Mouse (Mus musculus): ENCODE results near the gene Rgs7bp.

The Rgs7bp gene

GRCm38 (mm10) chr13:105054181-105054940 is at the start of gene Rgs7bp:
Rgs7bp (minus strand) TSS chr13:105054930.
- DNase-seq, result peak; percentile 55

DNA sequence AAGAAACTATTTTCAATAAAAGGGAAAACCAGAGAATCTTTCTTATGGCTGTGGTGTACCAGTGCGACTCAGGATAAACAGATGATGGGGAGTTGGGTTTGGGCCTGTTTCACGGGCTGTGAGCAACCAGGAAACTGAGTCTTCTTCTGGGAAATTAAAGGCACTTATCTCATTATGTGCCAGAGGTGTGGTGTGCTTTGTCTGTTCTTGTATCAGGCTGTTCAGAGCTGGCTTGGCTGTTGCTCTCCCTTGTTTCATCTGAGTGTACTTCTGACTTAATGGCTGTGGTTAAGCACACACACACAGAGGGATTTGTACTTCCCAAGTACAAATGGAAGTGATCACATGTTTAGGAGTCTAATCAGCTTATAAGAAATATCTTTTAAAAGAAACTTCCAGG is 49.7 kb upstream of the Rgs7bp start:
- no peak for DNase-seq

DNA sequence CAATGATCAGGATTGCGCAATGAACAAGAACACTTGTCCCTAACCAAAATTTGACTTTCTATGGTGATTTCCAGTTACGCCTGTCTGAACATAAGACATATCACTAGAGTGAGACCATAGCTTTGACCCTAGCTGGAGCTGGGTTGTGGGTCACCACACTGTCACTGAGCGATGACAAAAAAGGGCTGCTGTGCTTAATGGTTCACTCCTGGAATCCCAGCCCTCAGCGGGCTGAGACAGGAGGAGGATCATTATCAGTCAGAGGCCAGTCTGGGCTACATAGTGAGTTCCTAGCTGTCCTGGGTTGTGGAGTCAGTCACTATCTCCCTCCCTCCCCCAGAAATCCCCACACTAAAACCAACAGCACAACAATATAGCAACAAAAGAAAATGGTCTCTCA is 46.0 kb upstream of the Rgs7bp start:
- DNase-seq, result no peak

DNA sequence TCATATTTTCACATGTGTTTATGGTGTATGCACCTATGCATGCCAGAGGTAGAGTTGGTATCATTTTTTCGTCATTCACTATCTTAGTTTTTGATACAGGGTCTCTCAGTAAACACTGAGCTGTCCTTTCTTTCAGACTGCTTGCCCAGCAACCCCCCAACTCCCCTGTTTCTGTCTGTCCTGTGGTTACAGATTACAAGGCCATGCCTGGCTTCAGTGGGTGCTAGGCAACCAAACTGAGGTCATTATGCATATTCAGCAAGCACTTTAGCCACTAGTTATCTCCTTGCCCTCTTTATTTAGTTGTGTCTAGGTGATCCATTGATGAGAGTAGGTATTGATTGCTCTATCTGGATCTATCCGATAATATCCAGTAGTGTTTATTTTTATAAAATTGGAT is 41.6 kb upstream of the Rgs7bp start:
- no peak for DNase-seq

- DNase-seq, result no peak
Measured at GRCm38 (mm10) chr13:105089276-105089675, 34.5 kb upstream of the Rgs7bp start.

GRCm38 (mm10) chr13:105081862-105082261 is 27.1 kb upstream of the Rgs7bp start, which contains the start of gene 4933425L06Rik:
4933425L06Rik (plus strand) TSS chr13:105082122.
- no peak for DNase-seq

- no peak for DNase-seq
Measured at GRCm38 (mm10) chr13:105066890-105067845, 12.4 kb upstream of the Rgs7bp start.

GRCm38 (mm10) chr13:105066119-105066518 is 11.4 kb upstream of the Rgs7bp start:
- no peak for DNase-seq

- peak; percentile 7 for DNase-seq
Measured at GRCm38 (mm10) chr13:105055374-105055773, 644 bp upstream of the Rgs7bp start.

DNA sequence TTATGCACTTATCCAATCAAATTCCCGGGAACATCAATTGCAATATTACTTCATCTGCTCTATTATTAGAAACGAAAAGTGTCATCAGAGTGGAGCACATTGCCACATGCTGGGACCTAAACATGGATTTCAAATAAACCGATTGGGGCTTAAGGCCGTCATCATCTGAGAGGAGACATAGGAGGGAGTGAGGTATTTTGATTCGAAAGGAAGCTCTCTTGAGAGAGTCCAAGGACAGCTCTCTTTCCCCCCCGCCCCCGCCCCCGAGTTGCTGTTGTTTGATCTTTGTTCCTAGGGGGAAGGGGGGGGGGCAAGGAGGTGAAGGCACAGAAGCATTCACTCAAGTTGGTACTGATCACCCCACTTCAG is 195 bp upstream of the Rgs7bp start:
- DNase-seq, result no peak

DNA sequence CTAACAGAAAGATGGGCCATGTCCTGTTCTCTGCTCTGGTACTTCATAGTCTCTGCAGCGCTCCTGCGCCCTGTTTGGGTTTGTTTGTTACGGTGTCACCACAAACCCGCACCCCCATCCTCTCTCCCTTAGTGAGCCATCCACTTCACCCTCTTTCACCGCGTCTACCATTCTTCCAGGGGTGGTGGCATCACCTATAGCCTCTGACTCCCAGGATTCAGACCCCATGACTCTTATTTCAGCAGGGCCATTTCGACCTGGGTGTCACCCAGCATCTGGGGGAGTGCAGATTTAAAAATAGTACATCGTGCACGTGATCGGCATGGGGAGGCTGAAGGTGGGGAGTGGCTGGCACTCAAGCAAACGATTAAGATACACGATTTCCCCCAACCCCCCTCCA is 1.1 kb downstream of the Rgs7bp start:
- no peak for DNase-seq

DNA sequence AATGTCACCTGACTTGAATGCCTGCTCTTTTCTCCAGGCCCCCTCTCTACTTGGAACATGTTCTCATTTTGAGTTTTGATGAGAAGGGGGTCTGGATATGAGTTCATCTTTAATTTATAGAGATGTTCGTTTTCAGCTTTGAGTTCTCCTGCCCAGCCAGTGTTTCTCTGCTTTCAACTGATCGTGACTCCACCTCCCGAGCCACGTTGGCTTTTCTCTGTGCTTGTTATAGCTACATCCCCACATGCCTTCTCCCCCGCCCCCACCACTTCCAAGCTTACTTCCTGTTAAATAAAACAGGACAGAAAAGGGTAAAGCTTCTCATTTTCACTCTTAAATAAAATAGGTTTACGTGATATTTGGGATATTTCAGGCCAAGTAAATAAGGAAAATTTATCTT is 3.3 kb downstream of the Rgs7bp start:
- no peak for DNase-seq

DNA sequence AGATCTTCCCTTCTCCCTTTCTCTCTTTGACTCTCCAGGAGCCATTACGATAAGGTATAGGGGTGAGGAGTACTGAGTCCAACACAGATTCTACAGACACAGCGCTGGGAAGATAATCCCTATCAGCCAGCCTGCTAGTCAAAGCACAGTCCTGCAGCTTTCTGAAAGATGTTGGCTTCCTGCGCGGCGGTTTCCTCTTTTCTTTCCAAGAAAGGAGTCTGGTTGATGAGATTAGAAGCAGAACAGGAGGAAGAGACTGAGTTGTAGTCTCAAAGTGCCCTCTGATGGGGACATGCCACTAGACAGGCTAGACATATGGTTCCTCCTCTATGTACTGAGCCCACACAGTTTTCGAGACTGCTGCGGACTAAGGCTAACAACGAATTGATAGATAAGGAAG is 6.1 kb downstream of the Rgs7bp start:
- no peak for DNase-seq

DNA sequence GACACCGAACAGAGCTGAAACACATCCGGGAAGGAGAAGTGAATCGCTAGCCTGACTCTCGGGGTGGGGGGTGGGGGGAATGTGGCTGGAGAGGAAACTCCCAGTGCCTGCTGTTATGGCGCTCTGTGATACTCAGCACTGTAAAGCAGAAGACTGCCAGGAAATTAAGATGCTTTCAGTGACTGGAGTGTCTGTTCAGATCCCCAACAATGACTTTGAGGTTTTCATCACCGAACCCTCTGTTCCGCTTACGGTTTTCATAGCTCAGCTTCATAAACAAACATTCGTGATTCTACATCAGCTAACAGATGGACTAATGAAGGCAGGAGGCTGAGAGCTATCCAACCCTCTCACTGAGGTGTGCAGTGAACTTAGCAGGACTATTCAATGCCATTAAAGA is 7.4 kb downstream of the Rgs7bp start:
- DNase-seq, result no peak

GRCm38 (mm10) chr13:105043882-105044281 is 10.8 kb downstream of the Rgs7bp start:
- no peak for DNase-seq

DNA sequence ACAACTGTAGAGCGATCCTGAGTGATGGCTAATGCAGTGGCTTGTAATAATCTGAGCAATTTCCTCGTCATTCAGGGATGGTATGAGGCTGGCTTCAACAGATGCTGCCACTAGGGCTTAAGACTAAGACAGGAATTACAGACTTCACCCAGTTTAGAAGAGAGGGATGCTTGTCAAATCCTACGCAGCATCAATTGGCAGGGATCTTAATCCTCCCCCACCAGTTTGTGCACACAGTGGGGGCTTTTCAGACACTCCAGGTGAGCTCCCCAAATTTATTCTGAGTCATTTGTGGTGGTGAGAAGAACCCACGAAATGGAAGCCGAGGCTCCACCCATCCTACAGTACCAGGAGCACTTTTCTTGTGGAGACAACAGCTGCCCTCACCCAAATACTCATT is 16.4 kb downstream of the Rgs7bp start:
- no peak for DNase-seq

- no peak for DNase-seq
Measured at GRCm38 (mm10) chr13:105037816-105038215, 16.9 kb downstream of the Rgs7bp start.

DNA sequence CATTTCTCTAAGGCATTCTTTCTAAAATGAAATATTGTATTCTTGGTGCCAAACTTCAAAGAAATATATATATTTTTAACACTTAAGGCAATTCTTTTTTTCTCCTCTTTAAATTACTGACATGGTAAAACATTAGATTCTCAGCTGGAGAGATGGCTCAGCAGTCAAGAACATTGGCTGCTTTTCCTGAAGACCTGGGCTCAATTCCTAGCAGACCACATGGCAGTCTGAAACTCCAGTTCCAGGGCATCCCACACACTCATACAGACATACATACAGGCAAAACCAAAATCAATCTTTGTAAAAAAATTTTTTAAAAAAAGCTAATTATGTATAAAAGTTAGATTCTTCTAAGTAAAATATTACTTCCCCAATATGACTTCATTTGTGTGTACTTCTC is 22.8 kb downstream of the Rgs7bp start:
- DNase-seq, result no peak

DNA sequence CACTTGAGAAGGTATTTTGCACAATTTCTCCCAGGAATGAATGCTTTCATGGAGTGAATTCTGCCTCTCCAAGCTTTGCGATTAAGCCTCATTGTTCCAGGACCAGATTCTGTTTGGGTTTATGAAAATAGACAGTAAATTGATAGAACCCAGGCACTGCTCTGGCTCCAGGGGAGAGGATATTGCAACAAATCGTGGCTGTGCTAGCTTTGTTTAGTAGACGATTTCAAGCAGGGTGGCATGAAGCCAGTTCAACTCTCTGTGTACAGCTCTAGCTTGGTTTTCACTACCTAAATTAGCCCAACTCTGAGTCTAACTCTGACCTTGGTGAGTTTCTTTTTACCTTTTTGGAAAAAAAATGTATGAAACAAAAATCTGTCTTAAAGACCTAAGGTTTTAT is 26.5 kb downstream of the Rgs7bp start:
- no peak for DNase-seq

DNA sequence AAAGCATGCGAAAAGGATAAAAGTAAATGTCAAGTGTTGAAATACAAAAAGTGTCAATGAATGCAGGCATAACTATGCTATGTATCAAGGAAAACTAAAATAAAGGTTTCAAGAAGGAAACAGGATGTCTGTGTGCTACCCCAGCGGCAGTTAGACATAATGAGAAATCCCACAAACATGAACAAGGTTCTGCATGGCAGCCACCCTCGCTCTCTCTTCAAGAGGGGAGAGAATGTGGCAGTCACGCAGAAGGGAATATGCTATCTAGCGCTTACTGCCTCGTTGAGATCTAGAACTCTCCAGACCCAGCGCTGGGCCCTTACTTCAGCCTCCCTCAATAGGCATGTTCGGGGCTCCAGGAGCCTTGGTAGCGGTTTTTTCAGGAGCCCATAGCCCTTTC is 38.2 kb downstream of the Rgs7bp start:
- DNase-seq, result no peak

DNA sequence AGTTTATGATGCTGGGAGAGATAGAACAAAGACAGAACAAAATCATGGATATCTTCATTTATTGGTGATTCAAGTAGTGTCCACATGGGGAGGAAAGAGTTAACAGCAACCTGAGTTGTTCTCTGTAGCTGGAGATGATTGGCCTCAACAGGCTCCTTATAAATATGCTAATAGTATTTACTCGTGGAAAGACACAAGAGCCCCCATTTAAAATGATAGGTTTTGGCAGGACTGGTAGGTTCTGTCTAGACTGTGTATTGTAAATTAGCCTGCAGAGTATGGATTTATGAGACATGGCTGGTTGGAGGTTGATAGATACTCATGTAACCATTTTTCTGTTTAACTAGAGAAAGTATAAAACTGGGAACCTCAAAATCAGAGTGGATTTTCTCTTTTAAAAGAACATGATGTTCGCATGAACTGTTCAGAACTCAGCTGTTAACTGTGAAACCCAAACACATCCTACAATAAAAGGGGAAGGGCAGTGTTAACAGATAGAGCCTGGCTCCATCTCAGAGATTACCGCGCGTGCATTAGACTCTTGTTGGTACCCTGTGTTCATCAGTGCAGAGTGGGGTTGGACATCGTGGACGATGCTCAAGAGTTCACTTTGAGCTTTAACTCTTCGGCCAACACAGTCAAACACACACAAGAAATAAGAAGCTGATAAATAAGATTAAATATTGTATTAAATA is 38.9 kb downstream of the Rgs7bp start:
- DNase-seq, result no peak

DNA sequence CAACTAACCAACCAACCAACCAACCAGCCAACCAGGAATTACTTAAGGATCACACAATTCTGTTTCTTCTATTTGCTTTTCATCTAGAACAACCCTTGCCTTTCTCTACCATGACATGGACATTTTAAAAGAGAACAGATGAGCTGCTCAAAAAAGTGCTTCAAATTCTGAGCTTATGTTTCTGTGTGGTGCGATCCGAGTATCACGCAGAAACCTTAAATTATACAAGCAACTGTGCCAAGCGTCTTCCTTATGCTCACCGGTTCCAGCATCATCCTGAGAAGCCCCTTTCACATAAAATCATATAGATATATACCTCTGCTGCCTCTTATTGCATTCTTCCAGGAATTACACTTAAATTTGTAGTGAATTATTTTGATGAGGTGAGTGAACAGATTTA is 43.4 kb downstream of the Rgs7bp start:
- DNase-seq, result no peak

GRCm38 (mm10) chr13:105008891-105009290 is 45.8 kb downstream of the Rgs7bp start:
- DNase-seq, result no peak

DNA sequence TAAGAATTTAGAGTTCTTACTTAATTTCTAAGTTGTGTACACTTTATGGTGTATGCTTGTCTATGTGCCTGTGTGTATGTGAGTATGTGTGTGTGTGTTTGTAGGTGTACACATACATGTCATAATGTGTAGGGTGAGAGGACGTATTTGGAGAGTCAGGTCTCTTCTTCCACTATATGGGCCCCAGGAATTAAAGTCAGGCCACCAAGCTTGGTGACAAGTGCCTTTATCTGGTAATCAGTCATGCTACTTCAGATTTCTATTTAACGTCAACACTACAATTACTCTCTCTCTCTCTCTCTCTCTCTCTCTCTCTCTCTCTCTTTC is 51.9 kb downstream of the Rgs7bp start:
- DNase-seq, result no peak

Data from lung, postnatal 14 days (tissue).